Mouse (Mus musculus): ENCODE data around the gene Csrnp2. TPM values are rescaled to one million over a fixed set of nuclear protein-coding genes. Genes with fewer than 3 reads are reported as not detected.
"Not testable (repeated sequence)": the region's sequence is repeated elsewhere in the genome, so short reads cannot be mapped to it uniquely, and the experiment has no call there.

The Csrnp2 gene
- total and polyA plus RNA-seq, 3 experiments: 2.3 to 3.5 (median 2.3) TPM

DNA sequence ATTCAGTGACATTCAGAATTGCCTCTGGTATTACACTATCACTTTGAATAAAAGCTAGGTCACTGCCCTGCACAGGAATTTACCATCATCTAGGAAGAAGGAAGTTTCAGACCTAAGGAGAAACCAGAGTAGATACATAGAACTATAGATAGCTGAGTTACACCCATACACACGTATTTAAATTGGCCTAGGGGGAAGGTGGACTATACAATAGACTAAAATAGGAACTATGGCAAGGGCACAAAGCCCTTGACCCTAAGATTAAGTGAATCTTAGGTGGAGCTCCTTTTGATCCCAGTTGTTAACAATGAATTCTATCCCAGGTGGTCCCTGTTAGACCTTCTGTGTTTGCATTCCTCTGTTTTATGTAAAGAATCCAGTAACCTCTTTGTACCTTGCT lies 45.7 kb upstream of the Csrnp2 start:
- in situ Hi-C loops (cut with MboI; ENCODE audit: low pct_ligation_motif_present, low pct_unique_long_range_greater_than_20kb, low sequenced_read_pairs); H3K9ac ChIP-seq (ENCODE audit: insufficient read depth, low read depth); dilution Hi-C loops (cut with MboI; ENCODE audit: extremely low pct_ligation_motif_present, extremely low pct_unique_long_range_greater_than_20kb, low sequenced_read_pairs); H3K27ac ChIP-seq (ENCODE audit: insufficient read depth, low read depth); H3K4me2 ChIP-seq (ENCODE audit: insufficient read depth, low read depth, poor library complexity, severe bottlenecking); H3K79me2 ChIP-seq (replicated peaks; ENCODE audit: control insufficient read depth, extremely low read depth, insufficient read depth, poor library complexity, severe bottlenecking); H3K9me3 ChIP-seq (replicated peaks; ENCODE audit: low read length); H3K4me3 ChIP-seq (replicated peaks in 1 of 3; ENCODE audit: low read depth in 2 of 3, low read length in 2 of 3, poor library complexity in 1 of 3); H3K4me1 ChIP-seq (ENCODE audit: control insufficient read depth in 1 of 2, insufficient read depth in 2 of 2); H3K27me3 ChIP-seq (replicated peaks); DNase-seq (ENCODE audit: extremely low read depth): not testable (repeated sequence)
- peaks cover 2 to 24% of the 10 kb centered on the region in 2 experiments for H3K36me3 ChIP-seq (replicated peaks in 1 of 2; ENCODE audit: control insufficient read depth in 1 of 2, insufficient read depth in 1 of 2, low read length in 1 of 2)

DNA sequence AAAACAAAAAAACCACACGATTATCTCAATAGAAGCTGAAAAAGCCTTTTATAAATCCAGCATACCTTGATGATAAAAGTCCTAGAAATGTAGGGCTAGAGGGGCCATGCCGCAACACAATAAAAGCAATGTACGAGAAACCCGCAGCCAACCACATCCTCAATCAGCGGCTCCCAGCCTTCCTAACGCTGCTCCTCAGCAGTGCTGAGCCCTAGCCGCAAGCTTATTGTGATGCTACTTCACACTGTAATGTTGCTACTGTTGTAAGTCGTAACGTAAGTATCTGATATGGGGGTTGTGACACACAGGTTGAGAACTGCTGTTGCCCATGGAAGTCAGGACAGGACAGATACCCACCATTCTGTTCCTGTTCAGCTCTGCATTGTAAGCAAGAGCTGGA lies 44.1 kb upstream of the Csrnp2 start:
- H3K36me3 ChIP-seq (replicated peaks in 1 of 2; ENCODE audit: control insufficient read depth in 1 of 2, insufficient read depth in 1 of 2, low read length in 1 of 2): peaks cover 4 to 31% of the 10 kb centered on the region in 2 experiments
- H3K4me3 ChIP-seq (replicated peaks in 1 of 3; ENCODE audit: low read depth in 2 of 3, low read length in 2 of 3, poor library complexity in 1 of 3): no peak overlapping the region
- in situ Hi-C loops (cut with MboI; ENCODE audit: low pct_ligation_motif_present, low pct_unique_long_range_greater_than_20kb, low sequenced_read_pairs) (loop anchor here (10.0 kb wide), 1 partner anchor 135 kb away; no protein-coding TSS in a partner anchor), dilution Hi-C loops (cut with MboI; ENCODE audit: extremely low pct_ligation_motif_present, extremely low pct_unique_long_range_greater_than_20kb, low sequenced_read_pairs) (no loop called here)
- H3K9ac ChIP-seq (ENCODE audit: insufficient read depth, low read depth): no peak overlapping the region
- H3K27ac ChIP-seq (ENCODE audit: insufficient read depth, low read depth): no peak overlapping the region
- no peak for TF ChIP-seq JUND (conservative IDR thresholded peaks at IDR 0.05; ENCODE audit: low read depth, low read length)
- no peak for TF ChIP-seq ZNF384 (IDR thresholded peaks at IDR 0.05; ENCODE audit: low read depth, low read length)
- TF ChIP-seq RCOR1 (conservative IDR thresholded peaks at IDR 0.05; ENCODE audit: low read depth, low read length): no peak
- no peak overlapping the region for H3K4me2 ChIP-seq (ENCODE audit: insufficient read depth, low read depth, poor library complexity, severe bottlenecking)
- DNase-seq (ENCODE audit: extremely low read depth): no peak
- H3K27me3 ChIP-seq (replicated peaks): no peaks in the 10 kb centered on the region
- H3K9me3 ChIP-seq (replicated peaks; ENCODE audit: low read length): no peaks in the 10 kb centered on the region
- no peaks in the 10 kb centered on the region for H3K4me1 ChIP-seq (ENCODE audit: control insufficient read depth in 1 of 2, insufficient read depth in 2 of 2)
- peaks cover 4% of the 10 kb centered on the region; the same call in 1 of the 2 replicates for H3K79me2 ChIP-seq (replicated peaks; ENCODE audit: control insufficient read depth, extremely low read depth, insufficient read depth, poor library complexity, severe bottlenecking)

DNA sequence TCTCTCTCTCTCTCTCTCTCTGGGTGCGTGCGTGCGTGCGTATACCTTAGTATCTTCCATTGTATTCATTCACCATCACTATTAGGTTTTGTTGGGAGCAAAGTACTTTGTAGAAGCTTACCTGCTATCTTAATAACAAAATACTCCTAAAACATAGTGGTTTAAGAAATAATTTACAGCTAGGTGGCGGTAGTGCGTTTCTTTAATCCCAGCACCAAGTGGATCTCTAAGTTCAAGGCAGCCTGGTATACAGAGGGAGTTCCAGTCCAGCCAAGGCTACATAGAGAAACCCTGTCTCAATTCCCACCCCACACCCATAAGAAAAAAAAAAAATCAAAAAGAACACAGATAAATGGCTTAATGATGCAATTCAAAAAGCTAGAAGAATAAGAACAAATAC lies 42.6 kb upstream of the Csrnp2 start:
- H3K27me3 ChIP-seq (replicated peaks): no peaks in the 10 kb centered on the region
- no peaks in the 10 kb centered on the region for H3K4me1 ChIP-seq (ENCODE audit: control insufficient read depth in 1 of 2, insufficient read depth in 2 of 2)
- dilution Hi-C loops (cut with MboI; ENCODE audit: extremely low pct_ligation_motif_present, extremely low pct_unique_long_range_greater_than_20kb, low sequenced_read_pairs): no loop called here
- no peak overlapping the region for H3K4me3 ChIP-seq (replicated peaks in 1 of 3; ENCODE audit: low read depth in 2 of 3, low read length in 2 of 3, poor library complexity in 1 of 3)
- no peak overlapping the region for H3K27ac ChIP-seq (ENCODE audit: insufficient read depth, low read depth)
- no peak overlapping the region for H3K9ac ChIP-seq (ENCODE audit: insufficient read depth, low read depth)
- no peaks in the 10 kb centered on the region for H3K9me3 ChIP-seq (replicated peaks; ENCODE audit: low read length)
- DNase-seq (ENCODE audit: extremely low read depth): peak; percentile 71
- peaks cover 4% of the 10 kb centered on the region; the same call in 1 of the 2 replicates for H3K79me2 ChIP-seq (replicated peaks; ENCODE audit: control insufficient read depth, extremely low read depth, insufficient read depth, poor library complexity, severe bottlenecking)
- H3K4me2 ChIP-seq (ENCODE audit: insufficient read depth, low read depth, poor library complexity, severe bottlenecking): no peak overlapping the region
- in situ Hi-C loops (cut with MboI; ENCODE audit: low pct_ligation_motif_present, low pct_unique_long_range_greater_than_20kb, low sequenced_read_pairs): loop anchor here (10.0 kb wide), 1 partner anchor 137 kb away; no protein-coding TSS in a partner anchor
- peaks cover 4 to 39% of the 10 kb centered on the region in 2 experiments for H3K36me3 ChIP-seq (replicated peaks in 1 of 2; ENCODE audit: control insufficient read depth in 1 of 2, insufficient read depth in 1 of 2, low read length in 1 of 2)
- TF ChIP-seq TCF12 (IDR thresholded peaks at IDR 0.05; ENCODE audit: low read depth, low read length) (no peak), KAT2A (IDR thresholded peaks at IDR 0.05; ENCODE audit: insufficient replicate concordance, low read length) (no peak), SMC3 (IDR thresholded peaks at IDR 0.05; ENCODE audit: low read depth, low read length) (peak; percentile 86), MAFK (IDR thresholded peaks at IDR 0.05; ENCODE audit: insufficient replicate concordance, low read length) (no peak), CTCF (conservative IDR thresholded peaks at IDR 0.05 in 1 of 2, IDR thresholded peaks at IDR 0.05 in 1 of 2; ENCODE audit: low read depth in 2 of 2, low read length in 2 of 2) (peak; percentile 18 to 90; a peak in 2 of 4 replicates), USF2 (conservative IDR thresholded peaks at IDR 0.05; ENCODE audit: low read depth, low read length) (no peak), JUN (IDR thresholded peaks at IDR 0.05; ENCODE audit: insufficient read depth, low read depth, low read length) (no peak), BHLHE40 (IDR thresholded peaks at IDR 0.05; ENCODE audit: low read depth, low read length) (no peak), ETS1 (conservative IDR thresholded peaks at IDR 0.05; ENCODE audit: low read depth, low read length) (no peak), GABPA (IDR thresholded peaks at IDR 0.05; ENCODE audit: insufficient replicate concordance, low read depth, low read length) (no peak), E2F4 (IDR thresholded peaks at IDR 0.05; ENCODE audit: insufficient replicate concordance, low read depth, low read length) (no peak), ELF1 (IDR thresholded peaks at IDR 0.05; ENCODE audit: low read depth, low read length) (no peak), ZNF384 (IDR thresholded peaks at IDR 0.05; ENCODE audit: low read depth, low read length) (peak; percentile 33), HCFC1 (IDR thresholded peaks at IDR 0.05; ENCODE audit: low read depth, low read length) (no peak), ZMIZ1 (IDR thresholded peaks at IDR 0.05; ENCODE audit: low read depth, low read length) (no peak), CHD1 (IDR thresholded peaks at IDR 0.05; ENCODE audit: low read depth, low read length) (no peak), MAZ (IDR thresholded peaks at IDR 0.05; ENCODE audit: low read depth, low read length) (no peak), NRF1 (IDR thresholded peaks at IDR 0.05; ENCODE audit: low read depth, low read length) (no peak), POLR2AphosphoS2 (IDR thresholded peaks at IDR 0.05; ENCODE audit: low read depth, low read length) (no peak), MYC (IDR thresholded peaks at IDR 0.05; ENCODE audit: low read depth, low read length) (no peak), PAX5 (IDR thresholded peaks at IDR 0.05; ENCODE audit: low read length) (no peak), CHD2 (IDR thresholded peaks at IDR 0.05; ENCODE audit: low read length) (no peak), MEF2A (IDR thresholded peaks at IDR 0.05; ENCODE audit: borderline replicate concordance, low read depth, low read length) (no peak), POLR2A (IDR thresholded peaks at IDR 0.05; ENCODE audit: low read depth, low read length) (no peak), SIN3A (IDR thresholded peaks at IDR 0.05; ENCODE audit: low read length) (no peak)

Data from CH12.LX (cell line).